Mouse (Mus musculus) heart, adult 18-20 months (tissue): ENCODE results near the gene Krtap15. TPM values are rescaled to one million over a fixed set of nuclear protein-coding genes. Genes with fewer than 3 reads are reported as not detected.

Experiments used
- DNase-seq, 2 experiments: peaks; one replicate each; pipeline ENCODE4 v3.0.0; 2021 to 2022; ENCODE audit warnings: mixed read lengths in 1 of 2
- long read RNA-seq, 2 experiments: library from polyadenylated mRNA; stranded (forward); transcript quantifications; one replicate each; pipeline ENCODE4 v2.0.0; 2021
- total RNA-seq, 2 experiments: library from RNA; stranded (reverse); gene quantifications; 2 replicates each; pipeline ENCODE4 v1.2.3; 2021

The Krtap15 gene
- not detected for total RNA-seq
- long read RNA-seq, experiment 1 = 0 reads
- long read RNA-seq, experiment 2 = 0 reads

DNA sequence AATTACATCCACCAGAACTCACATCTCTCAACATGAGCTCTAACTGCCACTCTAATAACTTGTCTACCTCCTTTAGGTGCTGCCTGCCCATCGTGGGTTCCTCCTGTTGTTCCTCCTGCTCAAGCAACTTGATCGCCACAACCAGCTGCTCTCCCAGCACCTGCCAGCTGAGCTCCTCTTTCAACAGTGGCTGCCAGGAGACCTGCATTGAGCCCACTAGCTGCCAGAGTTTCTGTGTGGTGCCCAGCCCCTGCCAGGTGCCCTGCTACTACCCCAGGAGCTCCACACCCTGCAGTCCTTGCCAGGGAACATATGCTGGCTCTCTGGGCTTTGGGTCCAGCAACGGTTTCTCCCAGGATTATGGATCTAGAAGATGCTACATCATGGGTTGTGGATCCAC, at the start of gene Krtap15:
Gene Krtap15, plus strand, starts transcription at position 150 of the 400 bp plus-strand sequence.
- DNase-seq = no peak

DNA sequence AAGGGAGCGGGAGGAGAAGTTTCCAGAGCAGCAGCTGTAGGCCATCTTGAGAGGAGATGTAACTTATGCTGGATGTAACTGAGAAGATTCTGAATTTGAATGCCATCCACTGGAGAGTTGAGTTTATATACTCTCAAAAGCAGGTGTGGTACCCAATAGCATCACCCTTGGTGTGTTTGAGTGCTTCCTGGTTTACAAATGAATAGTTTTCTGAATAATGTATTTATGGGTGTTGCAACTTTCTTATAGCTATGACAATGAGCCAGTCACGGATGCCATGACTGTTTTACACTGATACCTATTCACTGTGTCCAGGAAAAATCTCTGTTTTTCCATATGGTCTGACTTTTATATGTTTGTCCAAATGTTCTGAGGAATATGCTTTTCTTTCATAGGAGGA, 45.9 kb upstream of the Krtap15 start, which contains the start of gene 2310057N15Rik:
Gene 2310057N15Rik, minus strand, starts transcription at position 101 of the 400 bp plus-strand sequence.
- no peak for DNase-seq

DNA sequence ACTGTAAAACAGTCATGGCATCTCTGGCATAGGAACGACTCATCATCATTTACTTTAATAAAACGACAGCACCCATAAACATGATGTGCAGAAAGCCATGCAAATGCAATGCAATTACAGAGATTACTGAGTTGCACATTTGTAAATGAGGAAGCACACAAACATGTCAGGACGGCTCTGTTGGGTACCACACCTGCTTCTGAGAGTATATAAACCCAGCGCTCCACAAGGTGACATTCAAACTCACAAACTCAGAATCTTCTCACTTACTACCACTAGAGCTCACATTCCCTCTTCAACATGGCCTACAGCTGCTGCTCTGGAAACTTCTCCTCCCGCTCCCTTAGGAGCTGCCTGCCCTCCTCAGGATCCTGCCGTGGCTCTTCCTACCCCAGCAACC, 42.4 kb upstream of the Krtap15 start, which contains the start of gene Gm5965:
Gene Gm5965, plus strand, starts transcription at position 301 of the 400 bp plus-strand sequence.
- no peak for DNase-seq

DNA sequence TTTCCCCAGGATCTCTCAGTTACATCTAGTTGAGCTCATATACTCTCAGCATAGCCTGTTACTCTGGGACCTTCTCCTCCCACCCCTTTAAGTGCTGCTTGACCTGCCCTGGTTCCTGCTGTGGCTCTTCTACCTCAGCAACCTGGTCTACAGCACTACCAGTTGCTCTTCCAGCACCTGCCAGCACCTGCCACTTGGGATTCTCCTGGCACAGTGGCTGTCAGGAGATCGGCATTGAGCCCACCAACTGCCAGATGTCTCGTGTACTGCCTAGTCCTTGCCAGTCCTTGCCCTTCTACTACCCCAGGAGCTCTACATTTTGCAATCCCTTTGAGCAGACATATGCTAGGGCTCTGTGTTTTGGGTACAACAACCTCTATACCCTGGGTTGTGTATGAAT, 33.2 kb upstream of the Krtap15 start:
- no peak for DNase-seq

DNA sequence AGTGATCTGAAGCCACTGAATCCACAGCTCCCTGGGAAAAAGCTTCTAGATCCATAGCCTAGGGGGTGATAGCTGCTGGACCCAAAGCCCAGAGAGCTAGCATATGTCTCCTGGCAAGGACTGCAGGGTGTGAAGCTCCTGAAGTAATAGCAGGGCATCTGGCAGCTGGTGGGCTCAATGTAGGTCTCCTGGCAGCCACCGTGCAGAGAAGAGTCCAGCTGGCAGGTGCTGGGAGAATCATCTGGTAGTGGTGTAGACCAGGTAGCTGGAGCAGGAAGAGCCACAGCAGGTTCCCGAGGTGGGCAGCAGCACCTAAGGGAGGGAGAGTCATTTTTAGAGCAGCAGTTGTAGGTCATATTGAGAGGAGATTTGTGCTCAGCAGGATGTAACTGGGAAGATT, 8.2 kb upstream of the Krtap15 start, which contains the start of gene Gm20741:
Gene Gm20741, minus strand, starts transcription at position 394 of the 400 bp plus-strand sequence.
- DNase-seq = no peak

DNA sequence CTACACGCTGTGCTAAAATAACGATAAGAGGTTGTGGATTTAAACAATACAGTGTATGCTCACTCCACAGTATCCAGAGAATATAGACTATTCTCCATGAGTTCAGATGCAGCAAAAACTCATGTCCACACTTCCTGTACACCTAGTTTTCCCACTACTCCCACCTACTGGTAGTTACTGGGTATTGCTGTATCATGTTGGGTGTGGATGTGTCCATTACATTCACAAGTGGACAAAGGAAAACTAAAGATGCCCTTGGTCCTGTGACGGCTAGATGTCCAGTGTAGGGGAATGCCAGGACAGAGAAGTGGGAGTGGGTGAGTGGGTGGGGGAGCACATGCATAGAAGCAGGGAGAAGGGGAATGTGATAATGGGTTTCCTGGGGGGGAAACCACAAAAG, 3.7 kb downstream of the Krtap15 start:
- peak in 1 of 2 experiments; percentile 1 for DNase-seq

DNA sequence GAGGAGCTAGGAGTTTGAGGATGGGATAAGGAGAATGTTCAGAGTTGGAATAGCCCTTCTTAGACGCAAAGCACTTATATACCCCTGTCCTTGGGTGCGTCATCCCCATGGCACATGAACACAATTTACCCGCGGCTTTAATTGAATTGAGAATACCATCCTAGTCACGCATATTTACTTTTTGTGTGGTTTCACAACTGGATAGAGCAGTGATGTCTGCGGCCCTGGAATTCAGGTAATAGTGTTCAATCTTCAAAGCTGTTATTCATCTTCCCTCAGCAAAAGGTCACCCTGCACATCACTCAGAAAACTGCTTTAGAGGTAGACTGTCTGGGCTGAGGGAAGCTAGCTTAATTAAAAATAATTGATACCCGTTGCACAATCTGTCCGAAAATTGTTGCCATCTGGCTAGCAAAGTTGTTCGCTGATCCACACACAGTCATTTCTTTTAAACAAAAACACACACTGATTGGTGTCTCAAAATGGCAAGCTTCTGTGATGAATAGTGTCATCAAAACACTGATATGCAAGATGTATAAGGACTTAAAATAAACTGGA, 6.2 kb downstream of the Krtap15 start, which contains the start of gene Krtap14:
Gene Krtap14, minus strand, starts transcription at position 51 of the 558 bp plus-strand sequence.
- DNase-seq = no peak

DNA sequence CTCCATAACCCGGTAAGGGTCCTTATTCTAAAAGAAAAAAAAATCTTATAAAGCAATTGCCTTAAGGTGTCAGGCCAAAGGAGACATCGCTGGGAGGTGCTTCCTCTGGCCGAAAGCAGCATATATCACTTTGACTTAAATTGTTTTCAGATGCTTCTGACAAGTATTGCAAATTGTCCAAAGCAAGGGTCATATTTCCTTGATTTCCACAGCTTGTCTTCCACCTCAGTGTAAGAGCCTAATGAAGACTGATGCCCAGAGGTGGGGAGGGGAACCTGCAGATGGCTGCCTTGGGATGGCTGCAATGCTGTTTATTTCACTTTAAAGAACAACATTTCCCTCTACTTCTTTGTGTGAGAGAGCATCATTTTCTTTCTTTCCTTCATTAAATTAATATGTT, 7.0 kb downstream of the Krtap15 start:
- DNase-seq = no peak

DNA sequence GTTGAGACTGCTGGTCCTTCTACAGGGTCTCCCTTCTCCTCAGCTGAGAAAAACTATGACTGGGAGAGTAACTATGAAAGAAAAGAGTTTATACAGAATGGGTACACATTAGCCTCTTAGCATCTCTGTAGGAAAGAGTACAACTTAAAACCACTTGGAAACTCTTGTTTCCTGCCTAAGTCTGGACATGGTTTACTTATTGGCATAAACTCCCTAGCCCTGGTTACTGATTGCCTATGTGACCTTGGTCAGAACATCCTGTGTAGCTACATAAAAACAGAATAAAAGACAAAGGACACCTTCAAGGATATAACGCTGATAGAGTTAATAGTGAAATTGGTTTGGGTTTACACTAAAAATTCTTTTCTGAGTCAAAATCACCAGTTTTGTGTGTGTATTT, 27.3 kb downstream of the Krtap15 start:
- no peak for DNase-seq

DNA sequence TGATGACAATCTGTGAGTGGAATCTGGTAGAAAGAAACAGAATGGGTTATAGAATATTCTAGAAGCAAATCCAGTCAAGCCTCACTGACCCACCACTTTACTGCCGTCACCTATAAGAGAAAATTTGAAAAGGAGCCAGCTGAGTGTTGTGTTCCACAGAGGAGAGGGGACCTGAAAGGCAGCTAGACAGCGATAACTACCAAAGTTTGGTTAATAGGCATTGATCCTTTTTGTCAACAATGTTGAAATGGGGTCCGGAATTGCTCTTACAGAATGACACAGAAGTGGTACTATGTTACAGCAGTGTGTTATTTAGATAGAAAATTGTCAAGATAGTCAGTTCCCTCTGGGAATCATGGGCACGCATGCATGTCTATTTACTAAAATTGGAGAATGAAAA, 28.5 kb downstream of the Krtap15 start:
- no peak for DNase-seq

DNA sequence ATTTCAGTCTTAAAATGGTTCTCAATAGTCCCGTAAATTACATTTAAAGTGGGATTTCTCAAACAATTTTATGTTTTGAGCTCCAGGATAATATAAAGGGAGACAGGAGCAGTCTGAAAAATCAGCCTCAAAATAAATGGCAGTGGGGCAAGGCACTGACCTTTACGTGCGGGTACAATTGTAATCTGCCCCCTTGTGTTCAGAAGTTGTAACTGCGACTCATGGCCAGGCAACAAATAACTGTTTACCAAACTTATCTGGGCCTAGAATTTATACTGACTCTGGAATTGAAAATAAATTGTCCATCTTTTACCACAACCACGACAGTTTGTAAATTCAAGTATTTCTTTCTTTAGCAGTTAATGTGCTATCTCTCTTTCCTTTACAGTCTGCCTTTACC, 31.4 kb downstream of the Krtap15 start:
- DNase-seq = peak in 1 of 2 experiments; percentile 4

DNA sequence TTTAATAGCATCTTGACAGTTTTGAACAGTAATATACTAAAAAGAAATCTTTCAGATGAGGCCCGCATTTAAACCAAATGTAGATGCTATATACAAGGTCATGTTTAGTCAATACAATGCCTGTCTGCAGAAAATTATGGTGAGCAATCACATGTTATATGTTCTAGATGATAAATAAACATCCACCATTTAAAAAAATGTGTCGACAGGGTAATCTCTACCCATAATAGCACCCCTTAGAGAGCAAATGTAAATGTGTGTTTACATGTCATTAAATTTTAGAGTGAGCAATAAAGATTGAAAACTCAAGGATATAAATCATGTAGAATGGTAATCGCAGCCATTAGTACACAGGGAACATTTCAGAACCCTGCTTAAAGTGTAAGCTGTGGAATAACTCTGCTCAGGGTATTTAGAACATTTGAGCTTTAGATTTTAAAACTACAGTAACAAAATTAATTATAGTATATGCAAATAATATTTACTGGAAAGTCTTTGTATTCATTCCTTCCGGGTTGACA, 44.9 kb downstream of the Krtap15 start:
- no peak for DNase-seq

DNA sequence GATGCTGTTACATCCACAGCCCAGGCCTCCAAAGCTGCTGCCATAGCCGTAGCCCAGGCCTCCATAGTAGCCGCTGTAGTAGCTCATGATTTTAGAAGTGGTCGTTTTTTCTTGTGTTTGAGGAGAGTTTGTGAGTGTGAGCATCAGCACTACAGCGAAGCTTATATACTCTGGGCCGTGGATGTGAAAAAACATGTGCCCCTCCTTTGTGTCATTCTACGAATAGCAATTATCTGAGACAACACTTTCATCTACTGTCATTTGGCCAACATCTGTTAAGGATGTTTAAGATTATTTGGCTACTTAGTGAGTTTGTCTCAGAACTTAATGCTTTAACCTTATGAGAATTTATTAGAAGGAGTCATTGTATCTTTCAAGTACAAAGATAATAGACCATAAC, 49.3 kb downstream of the Krtap15 start, which contains the start of gene Krtap19-1:
Gene Krtap19-1, minus strand, starts transcription at position 101 of the 400 bp plus-strand sequence.
- no peak for DNase-seq

DNA sequence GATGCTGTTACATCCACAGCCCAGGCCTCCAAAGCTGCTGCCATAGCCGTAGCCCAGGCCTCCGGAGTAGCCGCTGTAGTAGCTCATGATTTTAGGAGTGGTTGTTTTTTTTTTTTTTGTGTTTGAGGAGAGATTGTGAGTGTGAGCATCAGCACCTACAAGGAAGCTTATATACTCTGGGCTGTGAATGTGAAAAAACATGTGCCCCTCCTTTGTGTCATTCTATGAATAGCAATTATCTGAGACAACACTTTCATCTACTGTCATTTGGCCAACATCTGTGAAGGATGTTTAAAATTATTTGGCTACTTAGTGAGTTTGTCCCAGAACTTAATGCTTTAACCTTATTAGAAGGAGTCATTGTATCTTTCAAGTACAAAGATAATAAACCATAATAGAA, 54.2 kb downstream of the Krtap15 start, which contains the start of gene Krtap19-2:
Gene Krtap19-2, minus strand, starts transcription at position 101 of the 400 bp plus-strand sequence.
- DNase-seq = no peak

DNA sequence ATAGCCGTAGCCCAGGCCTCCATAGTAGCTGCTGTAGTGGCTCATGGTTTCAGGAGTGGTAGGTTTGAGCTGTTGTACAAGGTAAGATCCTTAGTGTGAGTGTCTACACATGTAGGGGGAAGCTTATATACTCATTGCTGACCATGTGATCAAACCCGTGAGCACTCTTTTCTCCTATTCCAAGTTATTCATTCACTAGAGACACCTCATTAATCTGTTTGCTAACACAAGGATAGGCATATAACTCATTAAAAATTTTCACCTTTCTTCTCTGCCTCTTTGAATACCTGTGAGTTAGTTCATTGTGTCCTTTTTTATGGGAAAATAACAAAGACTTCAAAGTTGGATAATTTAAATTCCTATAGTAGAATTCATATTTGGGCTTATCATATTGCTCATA, 57.9 kb downstream of the Krtap15 start, which contains the start of gene Krtap19-3:
Gene Krtap19-3, minus strand, starts transcription at position 101 of the 400 bp plus-strand sequence.
- DNase-seq = no peak

Other genes with a start within 250 kb of the Krtap15 start
- not detected for gene Krtap24-1, start 207.9 kb upstream of the Krtap15 start, total RNA-seq
- gene 2310079G19Rik, start 192.5 kb upstream of the Krtap15 start, total RNA-seq = not detected
- not detected for gene Krtap26-1, start 172.4 kb upstream of the Krtap15 start, total RNA-seq
- not detected for gene Krtap27-1, start 148.5 kb upstream of the Krtap15 start, total RNA-seq
- gene 2310061N02Rik, start 112.3 kb upstream of the Krtap15 start, total RNA-seq = not detected
- not detected for gene Krtap13-1, start 91.4 kb upstream of the Krtap15 start, total RNA-seq
- not detected for gene Krtap13, start 68.6 kb upstream of the Krtap15 start, total RNA-seq
- not detected for gene 2310034C09Rik, start 61.4 kb upstream of the Krtap15 start, total RNA-seq
- not detected for gene 2310057N15Rik, start 46.0 kb upstream of the Krtap15 start, total RNA-seq
- not detected for gene Gm5965, start 42.3 kb upstream of the Krtap15 start, total RNA-seq
- not detected for gene Gm20741, start 8.0 kb upstream of the Krtap15 start, total RNA-seq
- not detected for gene Krtap14, start 5.9 kb downstream of the Krtap15 start, total RNA-seq
- gene Krtap19-1, start 49.2 kb downstream of the Krtap15 start, total RNA-seq = not detected
- gene Krtap19-2, start 54.1 kb downstream of the Krtap15 start, total RNA-seq = not detected
- gene Krtap19-3, start 57.8 kb downstream of the Krtap15 start, total RNA-seq = not detected
- gene Krtap19-4, start 64.9 kb downstream of the Krtap15 start, total RNA-seq = not detected
- gene Krtap19-5, start 76.2 kb downstream of the Krtap15 start, total RNA-seq = not detected
- not detected for gene Krtap19-9b, start 112.0 kb downstream of the Krtap15 start, total RNA-seq
- not detected for gene Krtap16-3, start 142.7 kb downstream of the Krtap15 start, total RNA-seq
- not detected for gene Krtap22-2, start 190.5 kb downstream of the Krtap15 start, total RNA-seq
- not detected for gene Gm10229, start 195.1 kb downstream of the Krtap15 start, total RNA-seq
- not detected for gene Krtap6-1, start 211.5 kb downstream of the Krtap15 start, total RNA-seq
- gene Gm10228, start 221.3 kb downstream of the Krtap15 start, total RNA-seq = not detected
- not detected for gene Krtap6-5, start 227.7 kb downstream of the Krtap15 start, total RNA-seq
- not detected for gene 1110025L11Rik, start 243.8 kb downstream of the Krtap15 start, total RNA-seq